Mouse (Mus musculus) forebrain, embryonic 14.5 days (tissue): ENCODE measurements around the gene Mrtfa. TPM values are rescaled to one million over a fixed set of nuclear protein-coding genes. Genes with fewer than 3 reads are reported as not detected.

Experiments
- ATAC-seq: fragments of 200-750 bp; cut with Nextera tagmentation; 2 replicates; pipeline ENCODE4 v1.8.0; 2017; ENCODE audit warnings: mild to moderate bottlenecking, moderate library complexity
- DNase-seq: peaks from one replicate; pipeline ENCODE4 v3.0.0-alpha.2; 2015; ENCODE audit warnings: low spot score
- H3K27ac ChIP-seq: fragments of 300-500 bp; sonication (generic); 2 replicates; pipeline ENCODE4 v1.5.1; 2014; ENCODE audit warnings: low read depth, mild to moderate bottlenecking, control low read depth, low read length, moderate library complexity
- H3K27me3 ChIP-seq: fragments of 300-500 bp; sonication (generic); replicated peaks from 2 replicates; pipeline ENCODE4 v1.6.1; 2014; ENCODE audit warnings: low read length, control low read depth, mixed read lengths; ENCODE audit not compliant: control insufficient read depth, insufficient read depth
- H3K36me3 ChIP-seq: fragments of 300-500 bp; sonication (generic); 2 replicates; pipeline ENCODE4 v1.6.1; 2014; ENCODE audit warnings: low read length, control low read depth; ENCODE audit not compliant: control insufficient read depth, insufficient read depth
- H3K4me1 ChIP-seq: fragments of 300-500 bp; sonication (generic); 2 replicates; pipeline ENCODE4 v1.6.1; 2014; ENCODE audit warnings: antibody characterized with exemption, low read length, control low read depth; ENCODE audit not compliant: control insufficient read depth, insufficient read depth
- H3K4me2 ChIP-seq: fragments of 300-500 bp; sonication (generic); 2 replicates; pipeline ENCODE4 v1.6.1; 2014; ENCODE audit warnings: mild to moderate bottlenecking, control low read depth, low read length
- H3K4me3 ChIP-seq: fragments of 300-500 bp; sonication (generic); 2 replicates; pipeline ENCODE4 v1.5.1; 2014; ENCODE audit warnings: low read depth, low read length, control low read depth
- H3K9ac ChIP-seq: fragments of 300-500 bp; sonication (generic); 2 replicates; pipeline ENCODE4 v1.6.1; 2014; ENCODE audit warnings: mild to moderate bottlenecking, low read length, control low read depth, moderate library complexity
- H3K9me3 ChIP-seq: fragments of 300-500 bp; sonication (generic); replicated peaks from 2 replicates; pipeline ENCODE4 v1.6.1; 2016; ENCODE audit warnings: low read length, control low read depth, mixed read lengths; ENCODE audit not compliant: control insufficient read depth
- WGBS: fragments of 180-500 bp; shearing (Covaris S2); extraction: QIAGEN DNeasy Blood & Tissue Kit; methylation state at CpG from one replicate; pipeline ENCODE4 v1.1.7; 2014; 5-methylcytosine and 5-hydroxymethylcytosine counted together
- polyA plus RNA-seq: library from polyadenylated mRNA; unstranded; fragments of >200 nt; fragmentation: Nextera tagmentation; extraction: Ambion mirVana; gene quantifications from 2 replicates; pipeline ENCODE4 v1.2.1, GENCODE M21; 2014

Mrtfa gene
- polyA plus RNA-seq, 1 experiment from 2014 or later: 13.6 TPM

- DNase-seq (no peak), ATAC-seq (no peak)
- Histone ChIP-seq H3K4me2 (no peak overlapping the region), H3K36me3 (no peaks in the 10 kb centered on the region), H3K9me3 (no peaks in the 10 kb centered on the region), H3K9ac (no peak overlapping the region), H3K27me3 (no peaks in the 10 kb centered on the region), H3K27ac (no peak overlapping the region), H3K4me1 (no peaks in the 10 kb centered on the region), H3K4me3 (no peak overlapping the region)
- 90% methylated on average over 3 of the region's 3 CpGs for WGBS
Measured at GRCm38 (mm10) chr15:81067761-81068160, 122.8 kb downstream of the Mrtfa start.

GRCm38 (mm10) chr15:81066976-81067375 is 123.6 kb downstream of the Mrtfa start:
- no peak overlapping the region for H3K4me2 ChIP-seq
- H3K27me3 ChIP-seq: no peaks in the 10 kb centered on the region
- 82% methylated on average over 5 of the region's 5 CpGs for WGBS
- DNase-seq (no peak), ATAC-seq (no peak)
- no peak overlapping the region for H3K27ac ChIP-seq
- no peaks in the 10 kb centered on the region for H3K9me3 ChIP-seq
- H3K4me1 ChIP-seq: peaks cover 5% of the 10 kb centered on the region; the same call in 1 of the 2 replicates
- no peak overlapping the region for H3K4me3 ChIP-seq
- no peak overlapping the region for H3K9ac ChIP-seq
- H3K36me3 ChIP-seq: no peaks in the 10 kb centered on the region

- peaks cover 5% of the 10 kb centered on the region; the same call in 1 of the 2 replicates for H3K4me1 ChIP-seq
- no peaks in the 10 kb centered on the region for H3K27me3 ChIP-seq
- no peak overlapping the region for H3K4me2 ChIP-seq
- no peak overlapping the region for H3K27ac ChIP-seq
- H3K9me3 ChIP-seq: no peaks in the 10 kb centered on the region
- no peak overlapping the region for H3K9ac ChIP-seq
- WGBS: 95% methylated on average over 4 of the region's 4 CpGs
- ATAC-seq (no peak), DNase-seq (no peak)
- no peaks in the 10 kb centered on the region for H3K36me3 ChIP-seq
- H3K4me3 ChIP-seq: no peak overlapping the region
Measured at GRCm38 (mm10) chr15:81064661-81065060, 125.9 kb downstream of the Mrtfa start.

- Histone ChIP-seq H3K4me3 (no peak overlapping the region), H3K9me3 (no peaks in the 10 kb centered on the region), H3K9ac (no peak overlapping the region), H3K4me2 (no peak overlapping the region), H3K36me3 (no peaks in the 10 kb centered on the region), H3K27ac (no peak overlapping the region), H3K27me3 (no peaks in the 10 kb centered on the region), H3K4me1 (peaks cover 5% of the 10 kb centered on the region; the same call in 1 of the 2 replicates)
- DNase-seq (peak; percentile 77), ATAC-seq (no peak)
- WGBS: 33% methylated on average over 1 of the region's 1 CpGs
Measured at GRCm38 (mm10) chr15:81064143-81064542, 126.4 kb downstream of the Mrtfa start.

GRCm38 (mm10) chr15:81062616-81063015 is 127.9 kb downstream of the Mrtfa start:
- DNase-seq: peak; percentile 18
- Histone ChIP-seq H3K9ac (no peak overlapping the region), H3K4me1 (peaks cover 5% of the 10 kb centered on the region; the same call in 1 of the 2 replicates), H3K9me3 (no peaks in the 10 kb centered on the region), H3K4me2 (no peak overlapping the region), H3K27ac (no peak overlapping the region), H3K27me3 (no peaks in the 10 kb centered on the region), H3K36me3 (no peaks in the 10 kb centered on the region), H3K4me3 (no peak overlapping the region)
- no peak for ATAC-seq
- 56% methylated on average over 8 of the region's 8 CpGs for WGBS

DNA sequence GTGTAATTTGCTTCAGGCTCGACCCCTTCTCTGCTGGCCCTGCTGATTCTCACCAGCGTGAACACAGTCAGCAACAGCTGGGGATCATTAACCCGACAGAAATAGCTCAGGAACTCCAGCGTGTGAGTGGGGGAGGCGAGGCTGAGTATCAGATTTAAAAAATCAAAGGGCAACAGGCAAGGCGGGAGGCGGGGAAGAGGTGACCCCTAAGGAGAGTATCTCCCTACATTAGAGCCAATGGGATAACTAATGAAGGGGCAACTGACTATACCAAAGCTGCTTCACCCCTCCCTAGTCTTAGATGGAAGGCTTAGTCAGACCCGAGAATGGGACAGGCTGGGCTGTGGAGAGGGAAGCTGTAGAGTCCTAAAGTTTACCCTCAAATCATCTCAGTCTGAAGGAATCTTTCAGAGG is 128.4 kb downstream of the Mrtfa start:
- H3K27me3 ChIP-seq: no peaks in the 10 kb centered on the region
- peaks cover 5% of the 10 kb centered on the region; the same call in 1 of the 2 replicates for H3K4me1 ChIP-seq
- H3K27ac ChIP-seq: no peak overlapping the region
- H3K9me3 ChIP-seq: no peaks in the 10 kb centered on the region
- no peak overlapping the region for H3K9ac ChIP-seq
- H3K4me2 ChIP-seq: no peak overlapping the region
- ATAC-seq (no peak), DNase-seq (no peak)
- 41% methylated on average over 8 of the region's 8 CpGs for WGBS
- H3K4me3 ChIP-seq: no peak overlapping the region
- H3K36me3 ChIP-seq: no peaks in the 10 kb centered on the region

DNA sequence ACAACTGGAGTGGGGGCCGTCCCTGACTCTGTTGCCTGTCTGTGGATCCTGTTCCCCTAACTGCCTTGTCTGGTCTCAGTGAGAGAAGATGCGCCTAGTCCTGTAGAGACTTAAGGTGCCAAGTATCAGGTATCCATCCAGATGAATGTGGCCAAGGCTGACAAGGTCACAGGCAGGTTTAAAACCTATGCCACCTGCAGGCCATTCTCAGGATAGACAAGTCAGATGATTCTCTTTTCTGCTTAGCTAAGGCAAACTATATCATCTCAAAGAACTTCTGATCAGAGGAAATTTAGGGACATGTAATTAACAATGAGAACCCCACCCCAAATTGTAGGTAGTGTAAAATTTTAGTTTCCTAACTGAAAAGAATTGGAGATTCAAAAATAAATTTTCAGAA is 129.6 kb downstream of the Mrtfa start:
- WGBS: 93% methylated on average over 2 of the region's 2 CpGs
- no peak overlapping the region for H3K4me3 ChIP-seq

DNA sequence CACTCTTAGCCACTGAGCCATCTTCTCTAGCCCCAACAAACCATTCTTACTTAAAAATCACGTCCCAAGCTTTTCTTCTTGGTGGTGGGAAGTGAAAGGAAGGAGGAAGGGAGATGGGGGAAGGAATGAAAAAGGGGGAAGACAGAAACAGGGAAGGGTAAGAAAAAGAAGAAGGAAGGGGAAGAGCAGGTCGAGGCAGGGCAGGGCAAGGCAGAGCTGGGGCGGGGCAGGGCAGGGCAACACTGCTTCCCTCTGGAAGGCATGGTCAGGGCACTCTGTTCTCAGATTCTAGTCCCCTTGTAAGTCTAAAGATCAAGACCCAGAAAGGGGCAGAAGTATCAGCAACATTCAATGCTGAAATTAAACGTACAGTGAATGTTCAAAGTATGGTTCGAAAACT is 132.8 kb downstream of the Mrtfa start:
- no peaks in the 10 kb centered on the region for H3K36me3 ChIP-seq
- H3K27ac ChIP-seq: no peak overlapping the region
- no peak overlapping the region for H3K4me2 ChIP-seq
- H3K4me1 ChIP-seq: peaks cover 5% of the 10 kb centered on the region; the same call in 1 of the 2 replicates
- 97% methylated on average over 5 of the region's 5 CpGs for WGBS
- DNase-seq: no peak
- no peak for ATAC-seq
- H3K27me3 ChIP-seq: no peaks in the 10 kb centered on the region
- no peak overlapping the region for H3K4me3 ChIP-seq
- H3K9me3 ChIP-seq: no peaks in the 10 kb centered on the region
- H3K9ac ChIP-seq: no peak overlapping the region

More for the DNA sequence above, 129.6 kb downstream of the Mrtfa start:
- H3K27me3 ChIP-seq: no peaks in the 10 kb centered on the region
- no peak overlapping the region for H3K27ac ChIP-seq
- peaks cover 5% of the 10 kb centered on the region; the same call in 1 of the 2 replicates for H3K4me1 ChIP-seq
- H3K9ac ChIP-seq: no peak overlapping the region
- H3K4me2 ChIP-seq: no peak overlapping the region
- H3K9me3 ChIP-seq: no peaks in the 10 kb centered on the region
- ATAC-seq (no peak), DNase-seq (no peak)
- H3K36me3 ChIP-seq: no peaks in the 10 kb centered on the region

GRCm38 (mm10) chr15:81055488-81055887 is 135.1 kb downstream of the Mrtfa start:
- no peak for ATAC-seq

More at GRCm38 (mm10) chr15:81055488-81055887, 135.1 kb downstream of the Mrtfa start:
- Histone ChIP-seq H3K27me3 (no peaks in the 10 kb centered on the region), H3K4me2 (no peak overlapping the region), H3K36me3 (no peaks in the 10 kb centered on the region), H3K4me3 (no peak overlapping the region), H3K9ac (no peak overlapping the region), H3K4me1 (no peaks in the 10 kb centered on the region), H3K9me3 (no peaks in the 10 kb centered on the region), H3K27ac (no peak overlapping the region)
- no peak for DNase-seq
- 94% methylated on average over 2 of the region's 2 CpGs for WGBS
